Mouse (Mus musculus) ES-Bruce4 (cell line): ENCODE data around the gene Arsb.

Experiments used
- CTCF ChIP-seq: IDR thresholded peaks from one replicate; pipeline ENCODE4 v1.8.1; 2011; ENCODE audit warnings: low read depth, low read length
- POLR2A ChIP-seq: IDR thresholded peaks from one replicate; pipeline ENCODE4 v1.8.1; 2011; ENCODE audit warnings: low read length; ENCODE audit not compliant: insufficient read depth

GRCm38 (mm10) chr13:93979754-93980153 lies 208.3 kb downstream of the Arsb start:
- TF ChIP-seq CTCF (no peak), POLR2A (no peak)
